9 mouse cellular contexts compared by ENCODE assay signal in genomic region chr2:158144750-158145527, GRCm38 (mm10). TPM values are rescaled to one million over a fixed set of nuclear protein-coding genes. Genes with fewer than 3 reads are reported as not detected.
A peak's percentile ranks its signal among the peaks of the same experiment; 100 is the strongest.
DNase-seq lines count a peak whose midpoint lies in the region; ATAC-seq and TF ChIP-seq lines count a peak whose summit lies in the region.
"Had no signal": no experiment of that assay in that cellular context is flagged by ENCODE, and none has a peak within 500 bp of the region (broad histone marks: within the 10 kb centered on the region; RNA-seq: fewer than 3 reads in every experiment).

No protein-coding gene starts in this region.

- TF ChIP-seq CTCF in liver, embryonic 14.5 days (IDR thresholded peaks at IDR 0.05; ENCODE audit: low read depth): no peak

- H3K9me3 ChIP-seq in erythroblast, embryonic 14.5 days (ENCODE audit: control insufficient read depth, low read length): no peaks in the 10 kb centered on the region
- H3K9me3 ChIP-seq in kidney, embryonic 16.5 days (ENCODE audit: low read length): no peaks in the 10 kb centered on the region
- H3K9me3 ChIP-seq in embryonic facial prominence, embryonic 15.5 days (replicated peaks): no peaks in the 10 kb centered on the region
- no peaks in the 10 kb centered on the region for H3K9me3 ChIP-seq in liver, embryonic 14.5 days (ENCODE audit: control insufficient read depth, low read length)

- H3K4me3 ChIP-seq in erythroblast, embryonic 14.5 days (replicated peaks): peak overlapping the region; percentile 79
- H3K4me3 ChIP-seq in kidney, embryonic 16.5 days (ENCODE audit: low read length): peak overlapping the region; percentile 54
- H3K4me3 ChIP-seq in embryonic facial prominence, embryonic 15.5 days (replicated peaks): peak overlapping the region; percentile 44; the same call in 1 of the 2 replicates
- H3K4me3 ChIP-seq in liver, embryonic 14.5 days (ENCODE audit: insufficient read depth in 1 of 2, low read depth in 2 of 2, low read length in 2 of 2): peak overlapping the region; percentile 69 to 75

- peaks cover 88% of the 10 kb centered on the region for H3K4me1 ChIP-seq in erythroblast, embryonic 14.5 days (ENCODE audit: control insufficient read depth)
- H3K4me1 ChIP-seq in kidney, embryonic 16.5 days (ENCODE audit: insufficient read depth, low read length): peaks cover 34% of the 10 kb centered on the region
- peaks cover 37% of the 10 kb centered on the region for H3K4me1 ChIP-seq in embryonic facial prominence, embryonic 15.5 days
- peaks cover 49 to 55% of the 10 kb centered on the region in 2 experiments for H3K4me1 ChIP-seq in liver, embryonic 14.5 days (replicated peaks; ENCODE audit: control insufficient read depth in 2 of 2, insufficient read depth in 2 of 2, low read length in 1 of 2)

- no peaks in the 10 kb centered on the region for H3K27me3 ChIP-seq in erythroblast, embryonic 14.5 days (ENCODE audit: control insufficient read depth)
- no peaks in the 10 kb centered on the region for H3K27me3 ChIP-seq in kidney, embryonic 16.5 days (ENCODE audit: insufficient read depth, low read length)
- H3K27me3 ChIP-seq in embryonic facial prominence, embryonic 15.5 days: peaks cover 9% of the 10 kb centered on the region
- no peaks in the 10 kb centered on the region for H3K27me3 ChIP-seq in liver, embryonic 14.5 days (ENCODE audit: control insufficient read depth, insufficient read depth, low read length)

- peak overlapping the region; percentile 31; the same call in 1 of the 2 replicates for H3K9ac ChIP-seq in kidney, embryonic 16.5 days (replicated peaks; ENCODE audit: low read length)
- H3K9ac ChIP-seq in embryonic facial prominence, embryonic 15.5 days: no peak overlapping the region
- peak overlapping the region; percentile 85 for H3K9ac ChIP-seq in liver, embryonic 14.5 days (replicated peaks)

- H3K27ac ChIP-seq in kidney, embryonic 16.5 days (ENCODE audit: low read length): no peak overlapping the region
- no peak overlapping the region for H3K27ac ChIP-seq in embryonic facial prominence, embryonic 15.5 days (replicated peaks)
- H3K27ac ChIP-seq in liver, embryonic 14.5 days: peak overlapping the region; percentile 97

- DNase-seq in kidney, adult 11 months: no peak
- DNase-seq in liver, embryonic 14.5 days (ENCODE audit: low read depth in 3 of 3, low spot score in 3 of 3): no peak
- no peak for DNase-seq in layer of hippocampus, adult 8-10 months (ENCODE audit: low spot score in 2 of 2)
- DNase-seq in cerebellum, postnatal 25 days: no peak
- DNase-seq: adrenal gland, postnatal 25 days had no signal

- TF ChIP-seq EP300 in liver, embryonic 14.5 days (IDR thresholded peaks at IDR 0.05; ENCODE audit: low read depth): no peak

- ATAC-seq in erythroblast, adult 5-6 weeks (replicated peaks; ENCODE audit: low FRiP score, poor library complexity, severe bottlenecking): no peak
- no peak for ATAC-seq in kidney, embryonic 16.5 days (ENCODE audit: low FRiP score, low TSS enrichment)
- no peak for ATAC-seq in embryonic facial prominence, embryonic 15.5 days (ENCODE audit: insufficient number of reproducible peaks, low FRiP score, low TSS enrichment, low read depth)
- ATAC-seq in liver, embryonic 14.5 days (ENCODE audit: insufficient read depth): no peak

- peaks cover 61% of the 10 kb centered on the region for H3K36me3 ChIP-seq in erythroblast, embryonic 14.5 days (ENCODE audit: control insufficient read depth)
- no peaks in the 10 kb centered on the region for H3K36me3 ChIP-seq in kidney, embryonic 16.5 days (ENCODE audit: insufficient read depth, low read length)
- no peaks in the 10 kb centered on the region for H3K36me3 ChIP-seq in embryonic facial prominence, embryonic 15.5 days
- H3K36me3 ChIP-seq in liver, embryonic 14.5 days (replicated peaks; ENCODE audit: control insufficient read depth, insufficient read depth, low read depth): peaks cover 30% of the 10 kb centered on the region

- H3K4me2 ChIP-seq in kidney, embryonic 16.5 days (replicated peaks; ENCODE audit: low read depth, low read length): peak overlapping the region; percentile 68
- H3K4me2 ChIP-seq in embryonic facial prominence, embryonic 15.5 days (replicated peaks): 0 out of 2 replicates have a peak overlapping the region, but pooled peaks have one; percentile 66
- H3K4me2 ChIP-seq in liver, embryonic 14.5 days (ENCODE audit: low read depth): peak overlapping the region; percentile 94

- 85% methylated on average over 6 of the region's 6 CpGs for WGBS in kidney, embryonic 16.5 days
- WGBS in embryonic facial prominence, embryonic 15.5 days: 83% methylated on average over 6 of the region's 6 CpGs
- WGBS in liver, embryonic 14.5 days (ENCODE audit: insufficient replicate concordance): 68% methylated on average over 6 of the region's 6 CpGs

RNA-seq across cellular contexts. Expression of gene Tgm2, which starts 1.3 kb away (rescaled TPM):
- 8.3 and 11.3 TPM in 2 replicates for polyA plus RNA-seq in erythroblast, embryonic 14.5 days (2012)
- total RNA-seq in erythroblast, adult 5-6 weeks (2015; ENCODE audit: low replicate concordance): 2.1 and 3.8 TPM in 2 replicates
- 6.6 and 9.6 TPM in 2 replicates for total RNA-seq in erythroblast, adult 5-6 weeks (2017; ENCODE audit: low replicate concordance)
- 41.6 and 48.3 TPM in 2 replicates for polyA plus RNA-seq in kidney, embryonic 16.5 days (2015; fragmentation: Nextera tagmentation; extraction: Ambion mirVana)
- polyA plus RNA-seq in embryonic facial prominence, embryonic 15.5 days (2015; fragmentation: Nextera tagmentation; extraction: Ambion mirVana): 17.9 and 22.2 TPM in 2 replicates
- 41.9 and 44.6 TPM in 2 replicates for polyA plus RNA-seq in liver, embryonic 14.5 days (2012; rRNA removed)
- 34.6 and 37.7 TPM in 2 replicates for polyA plus RNA-seq in liver, embryonic 14.5 days (2014; fragmentation: Nextera tagmentation; extraction: Ambion mirVana)
- total RNA-seq in layer of hippocampus, adult 8-10 months (2022): 10 to 100 TPM in 3 of 4 experiments, 1 to 10 TPM in 1; 9.1 to 14.2 (median 12.7) TPM
